Mouse (Mus musculus): ENCODE measurements around the gene Gm20388.

DNA sequence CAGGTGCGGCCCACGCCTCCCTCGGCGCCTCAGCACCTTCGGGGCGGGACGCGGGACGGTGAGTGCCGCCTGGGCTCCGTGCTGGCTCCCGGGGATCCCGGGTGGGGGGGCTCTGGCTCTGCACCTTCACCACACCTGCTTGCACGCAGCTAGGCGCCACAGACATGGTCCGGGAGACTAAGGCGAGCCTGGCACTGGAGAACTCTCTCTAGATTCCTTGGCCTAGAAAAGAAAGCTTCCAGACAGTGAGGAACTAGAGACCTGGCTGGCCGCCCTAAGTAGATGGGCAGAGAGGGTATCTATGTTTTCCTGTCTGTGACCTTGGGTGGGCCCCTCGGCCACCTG, 48.3 kb upstream of the Gm20388 start:
- TF ChIP-seq CTCF (IDR thresholded peaks at IDR 0.05; ENCODE audit: insufficient read depth, low read depth, low read length) (no peak), POLR2A (IDR thresholded peaks at IDR 0.05; ENCODE audit: insufficient read depth, low read depth, low read length) (no peak; the same call in none of the 2 replicates)

Data from olfactory bulb, adult 2 months (tissue).